Mouse (Mus musculus): ENCODE measurements at regions not wholly inside any gene's neighbourhood (a gene's known extent, or its start where the extent isn't known, plus 50 kb on each side); places are given as distances from the start of the nearest gene placed in this dataset.
"Not testable (repeated sequence)": the region's sequence is repeated elsewhere in the genome, so short reads cannot be mapped to it uniquely, and the experiment has no call there.

DNA sequence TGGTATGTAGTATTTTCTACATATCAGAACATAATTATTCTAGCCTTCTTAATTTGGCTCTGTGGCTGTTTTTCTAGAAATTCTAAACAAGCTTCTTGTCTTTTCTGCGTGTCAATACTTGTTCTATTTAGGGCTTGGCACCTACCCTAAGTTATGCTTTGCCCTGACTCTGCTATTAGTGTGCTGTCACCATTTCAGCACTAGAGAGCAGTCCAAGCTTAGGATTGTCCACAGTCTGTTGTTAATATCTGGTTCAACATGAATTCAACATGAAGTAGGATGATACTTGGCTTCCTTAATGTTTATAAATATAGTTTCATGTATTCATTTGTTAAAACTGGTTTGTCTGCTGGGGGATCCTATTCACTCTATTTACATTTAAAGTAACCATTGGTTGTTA, 61.2 kb downstream of the Maged1 start:
- DNase-seq, result peak; percentile 6

GRCm38 (mm10) chrX:94467654-94468053, 74.3 kb downstream of the Maged1 start:
- not testable (repeated sequence) for DNase-seq
